Mouse (Mus musculus): ENCODE results near the gene Ahdc1. TPM values are rescaled to one million over a fixed set of nuclear protein-coding genes. Genes with fewer than 3 reads are reported as not detected.

The Ahdc1 gene
- polyA plus RNA-seq, 1 experiment from 2014 or later: 10.7 TPM

DNA sequence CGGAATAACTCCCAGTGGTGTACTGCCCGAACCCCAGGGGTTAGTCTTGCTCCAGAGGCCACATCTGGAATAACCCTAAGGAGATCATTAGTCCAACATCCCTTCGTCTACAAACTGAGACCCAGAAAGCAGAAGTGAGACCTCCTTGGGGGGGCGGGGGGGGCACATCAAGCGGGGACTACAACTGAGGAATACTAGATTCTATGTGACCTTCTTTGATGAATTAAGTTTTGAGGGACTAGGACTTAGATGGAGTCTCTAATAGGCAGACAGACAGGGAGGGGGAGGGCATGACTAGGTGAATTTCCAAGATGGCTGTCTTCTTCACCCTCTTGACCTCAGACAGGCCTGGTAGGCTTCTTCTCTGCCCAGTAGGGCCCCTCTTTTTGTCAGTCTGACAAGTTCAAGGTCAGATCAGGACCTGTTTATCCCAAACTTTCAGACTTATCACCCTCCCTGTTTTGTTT is 98.3 kb downstream of the Ahdc1 start:
- ATAC-seq (ENCODE audit: insufficient number of reproducible peaks, insufficient read depth, low FRiP score, low read depth): no peak
- Histone ChIP-seq H3K9me3 (ENCODE audit: control insufficient read depth, low read depth, low read length) (no peaks in the 10 kb centered on the region), H3K4me3 (ENCODE audit: low read depth, low read length) (no peak overlapping the region), H3K4me1 (ENCODE audit: control insufficient read depth, insufficient read depth, low read length) (peaks cover 13% of the 10 kb centered on the region; the same call in 1 of the 2 replicates), H3K36me3 (ENCODE audit: control insufficient read depth, insufficient read depth, low read length) (no peaks in the 10 kb centered on the region), H3K4me2 (replicated peaks; ENCODE audit: low read depth, low read length) (no peak overlapping the region), H3K9ac (replicated peaks; ENCODE audit: low read depth, low read length) (no peak overlapping the region), H3K27me3 (ENCODE audit: control insufficient read depth, insufficient read depth, low read length) (no peaks in the 10 kb centered on the region), H3K27ac (ENCODE audit: low read length) (no peak overlapping the region)
- WGBS: 79% methylated on average over 5 of the region's 5 CpGs

DNA sequence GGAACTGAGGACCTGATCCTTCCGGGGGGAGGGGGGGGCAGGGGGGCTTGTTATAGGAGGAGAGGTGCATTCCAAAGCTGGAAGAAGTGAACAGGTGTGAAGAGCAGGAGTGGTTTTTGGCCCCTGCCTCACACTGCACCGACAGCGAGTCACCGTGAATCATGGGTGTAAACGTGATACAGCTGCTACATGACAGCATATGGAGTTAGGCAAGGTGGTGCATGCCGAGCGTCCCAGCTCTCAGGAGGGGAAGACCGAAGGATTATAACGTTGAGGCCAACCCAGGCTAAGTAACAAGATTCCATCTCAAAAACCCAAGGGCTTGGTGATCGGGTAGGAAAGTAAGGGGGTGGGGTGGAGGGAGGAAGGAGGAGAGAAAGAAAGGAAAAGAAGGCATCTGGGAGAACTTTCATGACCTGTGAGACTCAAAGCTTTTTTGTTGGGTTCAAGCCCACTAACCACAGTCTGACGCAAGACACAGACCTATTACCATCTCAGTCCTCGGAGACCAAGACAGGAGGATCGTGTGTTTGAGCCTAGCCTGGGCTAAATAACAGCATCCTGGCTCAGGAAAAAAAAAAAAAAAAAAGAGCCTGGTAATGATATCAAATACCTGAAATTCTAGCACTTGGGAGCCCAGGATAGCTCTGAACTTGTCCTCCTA is 101.2 kb downstream of the Ahdc1 start:
- no peak overlapping the region; the same call in 1 of the 2 replicates for H3K27ac ChIP-seq (ENCODE audit: low read length)

DNA sequence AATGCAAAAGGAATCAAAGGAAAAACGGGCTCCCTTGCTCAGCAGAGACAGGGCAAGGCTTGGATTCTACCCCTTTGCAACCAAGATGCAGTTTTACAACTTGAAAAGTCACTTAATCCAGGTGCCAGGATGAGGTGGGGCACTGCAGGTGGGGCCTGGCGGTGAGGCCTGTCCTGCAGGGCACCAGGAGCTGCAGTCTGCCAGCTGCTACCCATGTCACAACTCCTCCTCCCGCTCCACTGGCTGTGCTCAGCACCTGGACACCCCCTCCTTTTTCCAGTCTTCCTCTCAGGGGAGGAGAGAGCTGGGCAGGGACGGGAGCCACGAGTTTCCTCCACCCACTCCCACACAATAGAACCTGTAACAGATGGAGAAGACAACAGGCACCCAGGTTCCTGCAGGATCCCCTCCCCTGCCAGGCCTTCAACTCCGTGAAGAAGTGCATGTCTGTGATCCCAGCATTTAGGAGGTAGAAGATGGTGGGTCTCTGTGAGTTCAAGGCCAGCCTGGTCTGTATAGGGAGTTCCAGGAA is 102.4 kb downstream of the Ahdc1 start:
- no peak for ATAC-seq (ENCODE audit: insufficient number of reproducible peaks, insufficient read depth, low FRiP score, low read depth)
- H3K36me3 ChIP-seq (ENCODE audit: control insufficient read depth, insufficient read depth, low read length): no peaks in the 10 kb centered on the region
- H3K4me3 ChIP-seq (ENCODE audit: low read depth, low read length): no peak overlapping the region
- no peak overlapping the region for H3K4me2 ChIP-seq (replicated peaks; ENCODE audit: low read depth, low read length)
- WGBS: 57% methylated on average over 6 of the region's 6 CpGs
- H3K4me1 ChIP-seq (ENCODE audit: control insufficient read depth, insufficient read depth, low read length): peaks cover 25% of the 10 kb centered on the region
- no peak overlapping the region for H3K27ac ChIP-seq (ENCODE audit: low read length)
- no peaks in the 10 kb centered on the region for H3K27me3 ChIP-seq (ENCODE audit: control insufficient read depth, insufficient read depth, low read length)
- H3K9me3 ChIP-seq (ENCODE audit: control insufficient read depth, low read depth, low read length): no peaks in the 10 kb centered on the region
- H3K9ac ChIP-seq (replicated peaks; ENCODE audit: low read depth, low read length): no peak overlapping the region

More for the DNA sequence above, 101.2 kb downstream of the Ahdc1 start:
- H3K4me2 ChIP-seq (replicated peaks; ENCODE audit: low read depth, low read length): no peak overlapping the region
- no peaks in the 10 kb centered on the region for H3K27me3 ChIP-seq (ENCODE audit: control insufficient read depth, insufficient read depth, low read length)
- no peak overlapping the region for H3K4me3 ChIP-seq (ENCODE audit: low read depth, low read length)
- ATAC-seq (ENCODE audit: insufficient number of reproducible peaks, insufficient read depth, low FRiP score, low read depth): no peak
- WGBS: 35% methylated on average over 13 of the region's 13 CpGs
- H3K4me1 ChIP-seq (ENCODE audit: control insufficient read depth, insufficient read depth, low read length): peaks cover 24% of the 10 kb centered on the region
- no peaks in the 10 kb centered on the region for H3K36me3 ChIP-seq (ENCODE audit: control insufficient read depth, insufficient read depth, low read length)
- no peaks in the 10 kb centered on the region for H3K9me3 ChIP-seq (ENCODE audit: control insufficient read depth, low read depth, low read length)
- no peak overlapping the region for H3K9ac ChIP-seq (replicated peaks; ENCODE audit: low read depth, low read length)

DNA sequence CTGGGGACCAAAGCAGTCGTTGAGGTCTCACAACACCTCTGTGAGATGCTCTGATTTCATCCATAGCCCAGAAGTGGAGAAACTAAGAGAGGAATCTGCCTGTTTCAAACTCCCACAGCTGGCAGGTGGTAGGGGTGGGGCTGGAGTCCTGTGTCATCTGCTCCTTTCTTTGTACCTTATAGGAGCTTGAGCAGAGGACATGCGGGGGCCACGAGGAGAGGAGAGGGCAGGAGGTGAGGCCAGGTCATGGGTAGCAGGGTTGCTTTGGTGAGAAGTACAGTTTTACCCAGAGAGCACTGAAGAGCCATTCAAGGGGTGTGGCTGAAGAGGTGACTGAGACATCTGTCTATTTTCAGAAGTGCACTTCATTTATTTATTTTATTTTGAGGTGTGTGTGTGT is 103.7 kb downstream of the Ahdc1 start:
- Histone ChIP-seq H3K4me1 (ENCODE audit: control insufficient read depth, insufficient read depth, low read length) (peaks cover 22% of the 10 kb centered on the region), H3K4me2 (replicated peaks; ENCODE audit: low read depth, low read length) (no peak overlapping the region), H3K4me3 (ENCODE audit: low read depth, low read length) (no peak overlapping the region), H3K9ac (replicated peaks; ENCODE audit: low read depth, low read length) (no peak overlapping the region), H3K36me3 (ENCODE audit: control insufficient read depth, insufficient read depth, low read length) (no peaks in the 10 kb centered on the region), H3K27me3 (ENCODE audit: control insufficient read depth, insufficient read depth, low read length) (no peaks in the 10 kb centered on the region), H3K9me3 (ENCODE audit: control insufficient read depth, low read depth, low read length) (no peaks in the 10 kb centered on the region), H3K27ac (ENCODE audit: low read length) (no peak overlapping the region)
- WGBS: 77% methylated on average over 3 of the region's 3 CpGs
- ATAC-seq (ENCODE audit: insufficient number of reproducible peaks, insufficient read depth, low FRiP score, low read depth): no peak

GRCm38 (mm10) chr4:133115721-133116429 is 104.8 kb downstream of the Ahdc1 start:
- Histone ChIP-seq H3K4me3 (ENCODE audit: low read depth, low read length) (no peak overlapping the region), H3K9me3 (ENCODE audit: control insufficient read depth, low read depth, low read length) (no peaks in the 10 kb centered on the region), H3K27ac (ENCODE audit: low read length) (peak overlapping the region; percentile 96; the same call in 1 of the 2 replicates), H3K4me1 (ENCODE audit: control insufficient read depth, insufficient read depth, low read length) (peaks cover 22% of the 10 kb centered on the region), H3K27me3 (ENCODE audit: control insufficient read depth, insufficient read depth, low read length) (no peaks in the 10 kb centered on the region), H3K36me3 (ENCODE audit: control insufficient read depth, insufficient read depth, low read length) (no peaks in the 10 kb centered on the region), H3K4me2 (replicated peaks; ENCODE audit: low read depth, low read length) (no peak overlapping the region), H3K9ac (replicated peaks; ENCODE audit: low read depth, low read length) (no peak overlapping the region)
- 61% methylated on average over 14 of the region's 14 CpGs for WGBS
- no peak for ATAC-seq (ENCODE audit: insufficient number of reproducible peaks, insufficient read depth, low FRiP score, low read depth)

GRCm38 (mm10) chr4:133116756-133117470 is 105.9 kb downstream of the Ahdc1 start:
- Histone ChIP-seq H3K4me2 (replicated peaks; ENCODE audit: low read depth, low read length) (peak overlapping the region; percentile 10; the same call in 1 of the 2 replicates), H3K4me1 (ENCODE audit: control insufficient read depth, insufficient read depth, low read length) (peaks cover 22% of the 10 kb centered on the region), H3K9me3 (ENCODE audit: control insufficient read depth, low read depth, low read length) (no peaks in the 10 kb centered on the region), H3K27me3 (ENCODE audit: control insufficient read depth, insufficient read depth, low read length) (no peaks in the 10 kb centered on the region), H3K9ac (replicated peaks; ENCODE audit: low read depth, low read length) (no peak overlapping the region), H3K4me3 (ENCODE audit: low read depth, low read length) (no peak overlapping the region), H3K36me3 (ENCODE audit: control insufficient read depth, insufficient read depth, low read length) (no peaks in the 10 kb centered on the region), H3K27ac (ENCODE audit: low read length) (peak overlapping the region; percentile 96)
- peak; percentile 24; the same call in 1 of the 2 replicates for ATAC-seq (ENCODE audit: insufficient number of reproducible peaks, insufficient read depth, low FRiP score, low read depth)
- 45% methylated on average over 3 of the region's 3 CpGs for WGBS

GRCm38 (mm10) chr4:133117556-133118411 is 106.7 kb downstream of the Ahdc1 start:
- peak overlapping the region; percentile 96 for H3K27ac ChIP-seq (ENCODE audit: low read length)
- no peak overlapping the region for H3K9ac ChIP-seq (replicated peaks; ENCODE audit: low read depth, low read length)
- H3K4me3 ChIP-seq (ENCODE audit: low read depth, low read length): 0 out of 2 replicates have a peak overlapping the region, but pooled peaks have one; percentile 1
- no peaks in the 10 kb centered on the region for H3K36me3 ChIP-seq (ENCODE audit: control insufficient read depth, insufficient read depth, low read length)
- no peaks in the 10 kb centered on the region for H3K27me3 ChIP-seq (ENCODE audit: control insufficient read depth, insufficient read depth, low read length)
- peaks cover 22% of the 10 kb centered on the region for H3K4me1 ChIP-seq (ENCODE audit: control insufficient read depth, insufficient read depth, low read length)
- peak overlapping the region; percentile 10; the same call in 1 of the 2 replicates for H3K4me2 ChIP-seq (replicated peaks; ENCODE audit: low read depth, low read length)
- WGBS: 10% methylated on average over 17 of the region's 18 CpGs
- no peaks in the 10 kb centered on the region for H3K9me3 ChIP-seq (ENCODE audit: control insufficient read depth, low read depth, low read length)
- peak; percentile 59 for ATAC-seq (ENCODE audit: insufficient number of reproducible peaks, insufficient read depth, low FRiP score, low read depth)

Measured in stomach, embryonic 14.5 days (tissue).